Mouse (Mus musculus) forebrain, embryonic 15.5 days (tissue): ENCODE data around the gene 6330409D20Rik. TPM values are rescaled to one million over a fixed set of nuclear protein-coding genes. Genes with fewer than 3 reads are reported as not detected.

ENCODE experiments used
- ATAC-seq: fragments of 200-750 bp; cut with Nextera tagmentation; replicated peaks from 2 replicates; pipeline ENCODE4 v1.8.0; 2017; ENCODE audit warnings: mild to moderate bottlenecking, moderate TSS enrichment, moderate library complexity
- H3K27ac ChIP-seq: fragments of 300-500 bp; sonication (generic); replicated peaks from 2 replicates; pipeline ENCODE4 v1.5.1; 2015; ENCODE audit warnings: mild to moderate bottlenecking, inconsistent platforms
- H3K27me3 ChIP-seq: fragments of 300-500 bp; sonication (generic); 2 replicates; pipeline ENCODE4 v1.6.1; 2015; ENCODE audit warnings: inconsistent platforms
- H3K36me3 ChIP-seq: fragments of 300-500 bp; sonication (generic); 2 replicates; pipeline ENCODE4 v1.6.1; 2015; ENCODE audit warnings: mild to moderate bottlenecking, inconsistent platforms
- H3K4me1 ChIP-seq: fragments of 300-500 bp; sonication (generic); 2 replicates; pipeline ENCODE4 v1.6.1; 2015; ENCODE audit warnings: inconsistent platforms
- H3K4me2 ChIP-seq: fragments of 300-500 bp; sonication (generic); replicated peaks from 2 replicates; pipeline ENCODE4 v1.6.1; 2015; ENCODE audit warnings: mild to moderate bottlenecking, inconsistent platforms
- H3K4me3 ChIP-seq: fragments of 300-500 bp; sonication (generic); 2 replicates; pipeline ENCODE4 v1.5.1; 2015; ENCODE audit warnings: mild to moderate bottlenecking, inconsistent platforms
- H3K9ac ChIP-seq: fragments of 300-500 bp; sonication (generic); replicated peaks from 2 replicates; pipeline ENCODE4 v1.6.1; 2015; ENCODE audit warnings: mild to moderate bottlenecking, inconsistent platforms
- H3K9me3 ChIP-seq: fragments of 300-500 bp; sonication (generic); 2 replicates; pipeline ENCODE4 v1.6.1; 2016; ENCODE audit warnings: inconsistent platforms
- WGBS: fragments of 180-500 bp; shearing (Covaris S2); methylation state at CpG from one replicate; pipeline ENCODE4 v1.1.7; 2015; ENCODE audit warnings: mixed read lengths; 5-methylcytosine and 5-hydroxymethylcytosine counted together
- polyA plus RNA-seq: library from polyadenylated mRNA; unstranded; fragments of >200 nt; fragmentation: Nextera tagmentation; extraction: Ambion mirVana; gene quantifications from 2 replicates; pipeline ENCODE4 v1.2.1, GENCODE M21; 2015

Gene 6330409D20Rik
- polyA plus RNA-seq, 1 experiment from 2014 or later: 2.7 TPM

DNA sequence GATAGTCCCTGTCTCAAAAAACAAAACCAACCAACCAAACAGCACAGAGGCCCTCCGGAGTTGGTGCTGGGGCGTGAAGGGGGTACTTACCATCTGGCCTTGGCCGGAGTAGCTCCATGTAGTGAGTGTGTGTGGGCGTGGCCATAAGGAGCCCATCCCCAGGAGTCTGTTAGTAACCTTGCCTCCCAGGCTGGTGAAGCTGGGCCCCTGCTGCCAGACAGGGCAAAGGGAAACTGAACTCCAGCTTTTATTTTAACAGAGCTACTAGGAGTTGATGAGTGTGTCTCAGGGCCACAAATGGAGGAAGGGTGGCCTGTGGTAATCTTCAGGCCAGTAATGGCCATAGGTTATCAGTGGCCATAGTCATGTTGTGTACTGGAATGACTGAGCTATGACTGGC lies 6.3 kb downstream of the 6330409D20Rik start:
- WGBS: 45% methylated on average over 4 of the region's 4 CpGs
- H3K36me3 ChIP-seq: no peaks in the 10 kb centered on the region

GRCm38 (mm10) chr2:32732695-32733094 lies 8.1 kb downstream of the 6330409D20Rik start:
- no peak overlapping the region for H3K27ac ChIP-seq
- H3K4me2 ChIP-seq: no peak overlapping the region
- H3K4me3 ChIP-seq: no peak overlapping the region
- H3K36me3 ChIP-seq: no peaks in the 10 kb centered on the region
- WGBS: 68% methylated on average over 6 of the region's 6 CpGs
- H3K9ac ChIP-seq: no peak overlapping the region
- no peak for ATAC-seq
- H3K27me3 ChIP-seq: no peaks in the 10 kb centered on the region
- H3K9me3 ChIP-seq: no peaks in the 10 kb centered on the region
- no peaks in the 10 kb centered on the region for H3K4me1 ChIP-seq

More for the DNA sequence above, 6.3 kb downstream of the 6330409D20Rik start:
- no peak overlapping the region for H3K9ac ChIP-seq
- no peaks in the 10 kb centered on the region for H3K4me1 ChIP-seq
- no peak overlapping the region for H3K4me2 ChIP-seq
- H3K27me3 ChIP-seq: no peaks in the 10 kb centered on the region
- no peak overlapping the region for H3K27ac ChIP-seq
- ATAC-seq: no peak
- no peaks in the 10 kb centered on the region for H3K9me3 ChIP-seq
- no peak overlapping the region for H3K4me3 ChIP-seq

DNA sequence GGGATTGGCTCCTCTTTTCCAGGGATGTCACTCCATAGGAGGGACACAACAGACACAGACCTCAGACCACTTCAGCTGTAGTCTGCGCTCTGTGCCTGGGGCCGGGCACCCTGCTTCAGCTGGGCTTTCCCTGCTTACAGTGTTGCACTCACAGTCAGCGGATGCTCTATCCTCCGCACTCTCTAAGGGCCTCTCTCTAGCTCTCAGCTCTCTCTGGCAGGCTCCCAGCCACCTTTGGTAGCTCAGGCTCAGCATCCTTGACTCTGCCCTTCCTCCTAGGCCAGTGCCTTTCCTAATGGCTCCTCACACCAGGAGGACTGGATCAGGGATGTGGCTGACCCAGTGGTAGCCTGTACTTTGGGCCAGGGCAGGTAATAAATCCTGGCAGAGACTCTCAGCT lies 8.9 kb downstream of the 6330409D20Rik start:
- no peak for ATAC-seq
- Histone ChIP-seq H3K4me1 (peaks cover 3% of the 10 kb centered on the region), H3K9me3 (no peaks in the 10 kb centered on the region), H3K36me3 (no peaks in the 10 kb centered on the region), H3K4me3 (no peak overlapping the region), H3K27ac (no peak overlapping the region), H3K27me3 (no peaks in the 10 kb centered on the region), H3K4me2 (no peak overlapping the region), H3K9ac (no peak overlapping the region)
- WGBS: 70% methylated on average over 4 of the region's 4 CpGs

- H3K4me1 ChIP-seq: peaks cover 4% of the 10 kb centered on the region
- no peak for ATAC-seq
- H3K36me3 ChIP-seq: no peaks in the 10 kb centered on the region
- H3K27me3 ChIP-seq: no peaks in the 10 kb centered on the region
- H3K4me2 ChIP-seq: no peak overlapping the region
- no peaks in the 10 kb centered on the region for H3K9me3 ChIP-seq
- no peak overlapping the region for H3K4me3 ChIP-seq
- no peak overlapping the region for H3K9ac ChIP-seq
- H3K27ac ChIP-seq: no peak overlapping the region
- WGBS: 60% methylated on average over 11 of the region's 11 CpGs
These were observed 10.0 kb downstream of the 6330409D20Rik start for GRCm38 (mm10) chr2:32730854-32731253.

DNA sequence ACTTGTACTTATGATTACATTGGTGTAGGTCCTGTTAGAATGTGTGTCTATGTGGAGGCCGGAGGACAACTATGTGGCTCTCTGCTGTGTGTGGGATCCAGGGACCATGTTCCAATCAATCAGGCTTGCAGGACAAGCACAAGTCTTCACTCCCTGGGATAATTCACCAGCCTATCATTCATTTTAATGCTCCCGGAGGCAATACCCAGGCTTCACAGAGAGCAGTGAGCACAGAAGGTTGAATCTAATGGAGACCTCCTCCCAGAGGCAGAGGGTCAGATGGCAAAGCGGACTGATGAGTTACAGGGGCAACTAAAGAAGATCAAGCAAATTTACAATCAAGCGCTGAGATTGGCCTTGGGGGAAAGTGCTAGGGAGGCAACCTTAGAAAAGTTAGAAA lies 11.3 kb downstream of the 6330409D20Rik start:
- H3K4me3 ChIP-seq: no peak overlapping the region
- no peaks in the 10 kb centered on the region for H3K36me3 ChIP-seq
- no peak overlapping the region for H3K9ac ChIP-seq
- no peaks in the 10 kb centered on the region for H3K27me3 ChIP-seq
- 88% methylated on average over 4 of the region's 4 CpGs for WGBS
- H3K4me2 ChIP-seq: no peak overlapping the region
- no peaks in the 10 kb centered on the region for H3K9me3 ChIP-seq
- no peak overlapping the region for H3K27ac ChIP-seq
- ATAC-seq: no peak
- peaks cover 4% of the 10 kb centered on the region for H3K4me1 ChIP-seq

DNA sequence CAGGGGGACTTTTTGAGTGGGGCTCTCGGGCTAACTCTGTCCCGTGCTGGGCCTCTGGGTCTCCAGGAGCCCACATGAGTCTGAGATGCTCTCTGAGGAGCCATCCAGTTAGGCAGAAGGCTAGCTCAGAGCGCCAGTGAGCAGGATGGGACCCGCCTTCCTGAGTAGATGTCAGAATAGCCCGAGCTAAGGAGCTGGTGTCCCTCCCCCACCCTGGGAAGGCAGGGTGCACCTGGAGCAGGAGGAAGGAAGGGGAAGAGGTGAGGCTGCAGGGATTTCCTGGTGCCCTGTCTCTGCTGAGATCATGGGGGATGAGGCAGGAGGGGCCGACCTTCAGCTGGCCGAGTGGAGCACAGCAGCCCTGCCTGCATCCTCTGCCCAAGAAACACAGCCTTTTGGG lies 12.4 kb downstream of the 6330409D20Rik start:
- H3K4me2 ChIP-seq: no peak overlapping the region
- H3K27ac ChIP-seq: no peak overlapping the region
- H3K27me3 ChIP-seq: no peaks in the 10 kb centered on the region
- no peak for ATAC-seq
- peaks cover 4% of the 10 kb centered on the region for H3K4me1 ChIP-seq
- H3K4me3 ChIP-seq: 0 out of 2 replicates have a peak overlapping the region, but pooled peaks have one; percentile 9
- 0 out of 2 replicates have a peak overlapping the region, but pooled peaks have one; percentile 7 for H3K9ac ChIP-seq
- H3K9me3 ChIP-seq: no peaks in the 10 kb centered on the region
- no peaks in the 10 kb centered on the region for H3K36me3 ChIP-seq
- WGBS: 61% methylated on average over 7 of the region's 7 CpGs

DNA sequence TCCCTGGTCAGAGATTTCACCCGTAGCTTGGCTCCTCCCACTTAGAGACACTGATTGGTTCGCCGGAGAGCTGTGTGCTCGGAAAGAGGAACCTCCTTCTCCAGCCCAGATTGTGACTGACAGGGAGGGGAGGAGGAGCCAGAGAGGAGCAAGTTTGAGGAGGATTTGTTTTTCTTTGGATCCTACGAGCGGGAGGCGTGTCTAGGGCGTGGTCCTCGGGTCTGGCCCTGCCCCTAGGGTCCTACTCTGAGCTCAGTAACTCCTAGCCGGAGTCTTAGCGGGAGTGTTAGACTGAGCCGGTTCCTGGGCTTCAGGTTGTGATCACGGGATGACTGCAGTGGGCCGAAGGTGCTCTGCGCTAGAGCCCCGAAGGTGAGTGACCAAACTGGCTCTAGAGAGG lies 13.4 kb downstream of the 6330409D20Rik start:
- Histone ChIP-seq H3K36me3 (no peaks in the 10 kb centered on the region), H3K27me3 (no peaks in the 10 kb centered on the region), H3K9me3 (no peaks in the 10 kb centered on the region), H3K9ac (peak overlapping the region; percentile 29; the same call in 1 of the 2 replicates), H3K4me2 (peak overlapping the region; percentile 46), H3K27ac (no peak overlapping the region), H3K4me1 (peaks cover 4% of the 10 kb centered on the region), H3K4me3 (peak overlapping the region; percentile 31)
- WGBS: under 1% methylated on average over 16 of the region's 16 CpGs
- peak; percentile 97 for ATAC-seq

DNA sequence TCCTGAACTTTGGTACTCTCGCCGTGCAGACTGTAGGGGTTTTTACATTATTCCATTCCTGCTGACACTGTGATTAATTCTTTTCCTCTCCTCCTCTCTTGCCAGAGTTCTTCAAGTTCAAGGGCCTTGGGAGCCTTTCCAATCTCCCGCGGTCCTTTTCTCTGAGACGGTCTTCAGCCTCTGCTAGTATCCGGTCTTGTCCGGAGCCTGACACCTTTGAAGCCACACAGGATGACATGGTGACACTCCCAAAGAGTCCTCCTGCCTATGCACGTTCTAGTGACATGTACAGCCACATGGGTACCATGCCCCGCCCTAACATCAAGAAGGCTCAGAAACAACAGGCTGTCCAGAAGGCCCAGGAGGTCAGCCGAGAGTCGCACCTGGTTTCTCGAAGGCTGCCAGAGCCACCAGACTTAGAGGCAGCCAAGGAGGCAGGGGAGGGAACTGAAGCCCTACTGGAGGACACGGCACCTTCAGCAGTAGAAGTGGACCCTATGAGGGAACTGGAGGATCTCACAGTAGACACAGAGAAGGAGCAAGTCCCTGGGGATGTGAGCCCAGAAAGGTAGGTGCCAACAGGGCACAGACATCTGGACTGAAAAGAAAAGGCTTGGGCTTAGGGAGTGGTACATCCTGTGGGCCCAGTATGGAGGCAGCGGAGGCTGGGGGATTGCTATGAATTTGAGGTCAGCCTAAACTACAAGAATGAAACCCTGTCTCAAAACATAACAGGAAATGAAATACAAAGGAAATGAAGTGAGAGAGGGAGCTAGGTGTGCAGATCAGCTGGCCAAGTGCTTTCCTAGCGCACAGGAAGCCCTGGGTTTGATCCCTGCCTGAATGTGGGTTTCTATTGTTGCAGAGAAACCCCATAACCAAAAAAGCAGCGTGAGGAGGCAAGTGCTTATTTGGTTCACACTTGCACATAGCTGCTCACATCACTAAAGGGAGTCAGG lies 15.7 kb downstream of the 6330409D20Rik start:
- no peak overlapping the region for H3K4me3 ChIP-seq
- H3K9me3 ChIP-seq: no peaks in the 10 kb centered on the region
- no peaks in the 10 kb centered on the region for H3K27me3 ChIP-seq
- ATAC-seq: no peak
- H3K4me2 ChIP-seq: no peak overlapping the region
- H3K4me1 ChIP-seq: peaks cover 7% of the 10 kb centered on the region
- no peak overlapping the region for H3K27ac ChIP-seq
- H3K36me3 ChIP-seq: no peaks in the 10 kb centered on the region
- WGBS: 82% methylated on average over 16 of the region's 16 CpGs
- no peak overlapping the region for H3K9ac ChIP-seq

GRCm38 (mm10) chr2:32724149-32724548 lies 16.7 kb downstream of the 6330409D20Rik start:
- WGBS: 74% methylated on average over 4 of the region's 4 CpGs
- no peak overlapping the region for H3K4me2 ChIP-seq
- no peak for ATAC-seq
- H3K9me3 ChIP-seq: no peaks in the 10 kb centered on the region
- no peak overlapping the region for H3K4me3 ChIP-seq
- H3K9ac ChIP-seq: no peak overlapping the region
- H3K4me1 ChIP-seq: peaks cover 7% of the 10 kb centered on the region
- no peaks in the 10 kb centered on the region for H3K27me3 ChIP-seq
- H3K27ac ChIP-seq: no peak overlapping the region
- no peaks in the 10 kb centered on the region for H3K36me3 ChIP-seq

- no peak for ATAC-seq
- no peak overlapping the region for H3K9ac ChIP-seq
- H3K4me1 ChIP-seq: peaks cover 10% of the 10 kb centered on the region
- H3K4me3 ChIP-seq: no peak overlapping the region
- H3K4me2 ChIP-seq: no peak overlapping the region
- 75% methylated on average over 3 of the region's 3 CpGs for WGBS
- H3K27ac ChIP-seq: no peak overlapping the region
- H3K27me3 ChIP-seq: no peaks in the 10 kb centered on the region
- H3K9me3 ChIP-seq: no peaks in the 10 kb centered on the region
- H3K36me3 ChIP-seq: no peaks in the 10 kb centered on the region
These were observed 18.2 kb downstream of the 6330409D20Rik start for GRCm38 (mm10) chr2:32722581-32722980.

DNA sequence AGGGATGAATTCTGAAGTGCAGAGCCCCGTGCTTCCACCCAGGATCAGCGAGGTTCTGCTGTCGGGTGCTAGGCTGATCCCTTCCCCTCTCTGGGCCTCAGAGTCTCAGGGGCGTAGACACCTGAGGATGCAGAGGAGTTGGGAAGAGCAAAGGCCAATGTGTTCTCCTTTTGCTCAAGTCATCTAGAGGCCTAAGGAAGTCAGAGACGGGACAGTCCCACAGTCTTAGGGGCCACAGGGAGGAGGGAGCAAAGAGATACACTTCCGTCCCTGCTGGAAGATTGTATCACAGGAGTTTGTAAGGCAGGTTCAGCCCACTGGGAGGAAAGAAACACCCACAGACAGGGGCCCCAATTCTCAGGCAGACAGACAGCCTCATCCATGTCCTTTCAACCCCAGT lies 18.8 kb downstream of the 6330409D20Rik start:
- no peak for ATAC-seq
- H3K9me3 ChIP-seq: no peaks in the 10 kb centered on the region
- 66% methylated on average over 6 of the region's 6 CpGs for WGBS
- H3K27ac ChIP-seq: no peak overlapping the region
- H3K4me2 ChIP-seq: no peak overlapping the region
- no peak overlapping the region for H3K4me3 ChIP-seq
- H3K36me3 ChIP-seq: no peaks in the 10 kb centered on the region
- no peak overlapping the region for H3K9ac ChIP-seq
- peaks cover 8% of the 10 kb centered on the region for H3K4me1 ChIP-seq
- H3K27me3 ChIP-seq: no peaks in the 10 kb centered on the region

GRCm38 (mm10) chr2:32720681-32721229 lies 20.1 kb downstream of the 6330409D20Rik start, which contains the start of gene Sh2d3c:
TSS of gene Sh2d3c (plus strand) at chr2:32721055.
- H3K9me3 ChIP-seq: no peaks in the 10 kb centered on the region
- H3K9ac ChIP-seq: 0 out of 2 replicates have a peak within 1 kb of the TSS, but pooled peaks have one; percentile 7
- ATAC-seq: no peak
- H3K27me3 ChIP-seq: no peaks in the 10 kb centered on the region
- H3K4me3 ChIP-seq: no peak within 1 kb of the TSS
- no peak within 1 kb of the TSS for H3K4me2 ChIP-seq
- 0 out of 2 replicates have a peak, but pooled peaks cover 7% of the 10 kb centered on the region for H3K4me1 ChIP-seq
- 55% methylated on average over 8 of the region's 8 CpGs for WGBS
- no peak within 1 kb of the TSS for H3K27ac ChIP-seq
- H3K36me3 ChIP-seq: no peaks in the 10 kb centered on the region
